Mouse (Mus musculus) adipocyte (in vitro differentiated cells): ENCODE measurements around the gene Rbsn.
A peak's percentile ranks its signal among the peaks of the same experiment; 100 is the strongest.

Experiments used
- DNase-seq: peaks from one replicate; pipeline ENCODE4 v3.0.0-alpha.2; 2016; ENCODE audit warnings: low spot score

Gene Rbsn

DNA sequence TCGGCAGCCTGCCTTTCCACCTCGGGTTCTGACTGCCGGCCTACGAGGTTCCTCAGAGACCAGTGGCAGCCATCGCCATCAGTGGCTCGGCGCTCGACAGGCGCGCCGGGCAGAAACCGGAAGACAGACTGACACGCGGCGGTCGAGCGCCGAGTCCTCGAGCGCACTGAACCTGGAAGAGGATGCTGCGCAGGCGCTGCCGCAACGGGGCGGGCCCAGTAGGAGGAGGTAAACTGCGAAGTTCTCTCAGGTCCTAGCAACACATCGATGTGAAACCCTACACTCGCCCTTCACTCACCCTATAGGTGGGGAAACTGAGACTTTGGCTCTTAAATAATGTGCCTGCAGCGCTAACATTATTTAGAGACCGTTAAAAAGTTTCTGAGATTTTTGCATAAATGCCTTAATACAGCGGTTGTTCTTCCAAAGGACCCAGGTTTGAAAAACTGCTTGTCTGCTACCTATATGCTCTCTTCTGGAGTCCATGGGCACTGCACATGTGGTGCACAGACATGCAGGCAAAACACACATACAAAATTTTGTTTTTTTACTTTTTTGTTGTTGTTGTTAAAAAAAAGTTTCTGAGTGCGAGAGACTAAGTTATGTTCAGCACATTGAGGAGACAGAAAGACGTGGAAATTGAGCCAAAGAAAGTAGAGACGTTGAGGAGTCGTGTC, at the start of gene Rbsn:
TSS of gene Rbsn (minus strand) at position 153 of the 677 bp plus-strand sequence.
- peak; percentile 93 for DNase-seq

- DNase-seq, result no peak
Measured at GRCm38 (mm10) chr6:92261162-92261843, 46.6 kb upstream of the Rbsn start.

GRCm38 (mm10) chr6:92255346-92255745, 40.6 kb upstream of the Rbsn start:
- DNase-seq, result no peak

DNA sequence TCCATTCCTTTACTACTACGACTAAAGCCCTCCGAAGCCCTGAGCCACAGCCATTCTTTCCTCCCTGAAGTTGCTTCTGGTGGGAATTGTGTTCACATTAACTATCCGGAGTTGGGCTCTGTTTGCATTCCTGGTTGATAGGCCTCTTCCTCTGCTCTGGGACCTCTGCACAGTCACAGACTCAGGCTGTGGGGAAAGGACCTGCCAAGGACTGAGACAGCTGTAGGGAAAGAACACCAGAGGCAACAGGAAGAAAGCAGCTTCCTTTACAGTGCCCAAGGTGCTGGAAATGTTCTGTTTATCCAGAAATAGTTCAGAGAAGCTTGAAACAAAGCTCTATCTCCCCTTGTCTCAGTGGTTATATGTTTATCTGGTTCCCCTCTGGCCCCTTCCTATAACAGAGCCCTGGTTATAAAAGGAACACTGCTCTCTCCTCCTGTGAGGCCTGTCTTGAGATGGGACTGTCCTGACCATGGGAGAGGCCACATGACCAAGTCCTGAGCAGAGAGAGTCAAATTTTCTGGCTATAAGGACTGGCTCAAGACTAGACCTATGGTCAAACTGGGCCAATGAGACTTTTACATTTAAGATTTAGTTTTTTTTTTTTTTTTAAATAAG, 38.6 kb upstream of the Rbsn start:
- no peak for DNase-seq

DNA sequence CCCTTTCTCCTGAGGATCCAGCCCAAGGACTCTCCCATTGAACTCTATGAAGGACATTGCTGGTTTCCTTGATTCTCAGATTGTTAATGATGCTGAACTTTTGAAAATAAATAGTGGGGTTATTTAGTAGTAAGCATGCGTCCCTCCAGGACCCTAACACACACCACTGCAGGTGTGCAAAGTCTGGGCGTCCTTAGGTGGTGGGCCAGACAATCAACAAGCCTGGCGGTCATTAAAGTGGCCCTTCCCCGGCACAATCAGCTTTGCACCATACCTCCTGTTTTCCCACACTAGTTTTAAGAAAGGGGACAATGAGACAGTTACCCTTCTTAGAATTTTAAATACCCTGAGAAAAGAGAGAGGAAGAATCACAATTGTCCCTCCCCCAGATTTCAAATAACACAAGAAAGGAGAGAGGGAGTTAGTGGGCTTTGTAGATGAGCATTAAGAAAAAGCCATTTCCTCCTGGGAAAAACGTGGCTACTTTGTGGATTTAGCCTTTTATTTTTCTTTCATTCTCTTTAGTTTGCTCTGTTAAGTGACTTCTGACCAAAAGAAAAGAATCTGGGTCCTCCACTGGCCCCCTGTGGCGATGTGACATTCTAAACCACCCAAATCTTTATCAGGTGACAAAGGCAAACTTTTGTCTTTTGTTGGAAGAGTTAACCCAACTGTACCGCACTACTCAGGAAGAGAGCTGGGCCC, 32.6 kb upstream of the Rbsn start:
- no peak for DNase-seq

- DNase-seq, result no peak
Measured at GRCm38 (mm10) chr6:92246335-92246734, 31.6 kb upstream of the Rbsn start.

DNA sequence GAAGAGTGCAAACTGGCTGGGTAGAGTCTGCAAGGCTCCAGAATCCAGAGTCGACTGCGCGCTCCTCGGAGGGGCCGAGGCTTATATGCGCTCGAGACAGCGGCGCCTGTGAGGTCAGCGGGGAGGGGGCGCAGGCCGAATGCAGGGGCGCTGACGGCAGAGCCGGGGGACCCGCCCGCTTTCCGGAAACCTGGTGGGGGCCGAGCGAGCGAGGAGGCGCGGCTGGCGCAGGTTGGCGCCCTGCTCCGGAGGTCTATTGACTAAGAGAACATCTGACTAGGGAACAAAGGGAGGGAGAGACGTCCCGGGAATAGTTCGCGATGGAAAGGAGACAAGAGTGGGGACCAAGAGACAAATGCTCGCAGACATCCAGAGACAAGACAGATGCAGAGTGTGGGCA, 29.9 kb upstream of the Rbsn start, which contains the start of gene Trh:
TSS of gene Trh (minus strand) at position 60 of the 400 bp plus-strand sequence.
- no peak for DNase-seq

DNA sequence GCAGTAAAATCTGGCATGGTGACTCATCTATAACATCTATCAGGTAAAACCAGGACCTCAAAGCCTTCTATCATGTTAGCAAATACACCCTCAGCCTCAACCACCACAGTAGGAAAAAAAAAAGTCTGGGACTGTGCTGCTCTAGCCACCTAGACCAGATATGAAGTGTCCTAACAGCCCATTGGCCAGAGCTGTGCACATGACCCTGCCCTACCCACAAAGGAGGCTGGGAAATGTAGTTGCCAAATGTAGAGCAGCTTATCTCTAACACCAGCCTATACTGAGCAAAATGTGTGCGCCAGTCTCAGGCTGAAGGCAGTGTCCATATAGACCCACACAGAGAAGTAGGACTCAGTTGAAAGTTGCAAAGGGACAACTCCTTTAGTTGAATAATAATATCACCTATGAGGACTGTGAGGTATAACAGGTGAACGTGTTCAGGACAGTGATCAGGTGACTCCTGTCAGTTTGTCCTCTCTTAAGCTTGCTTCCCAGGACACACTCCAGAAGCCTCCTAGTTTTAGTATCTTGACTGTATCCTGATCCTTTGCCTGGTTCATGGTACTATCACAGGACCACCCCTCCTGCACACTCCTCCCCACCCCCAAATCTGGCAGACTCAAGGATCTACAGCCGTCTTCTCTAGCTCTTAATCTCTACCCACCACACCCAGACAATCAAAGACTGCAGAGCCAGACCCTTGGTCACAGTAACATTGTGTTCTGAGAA, 26.6 kb upstream of the Rbsn start:
- DNase-seq, result peak; percentile 36

GRCm38 (mm10) chr6:92235036-92235435, 20.3 kb upstream of the Rbsn start:
- DNase-seq, result no peak

DNA sequence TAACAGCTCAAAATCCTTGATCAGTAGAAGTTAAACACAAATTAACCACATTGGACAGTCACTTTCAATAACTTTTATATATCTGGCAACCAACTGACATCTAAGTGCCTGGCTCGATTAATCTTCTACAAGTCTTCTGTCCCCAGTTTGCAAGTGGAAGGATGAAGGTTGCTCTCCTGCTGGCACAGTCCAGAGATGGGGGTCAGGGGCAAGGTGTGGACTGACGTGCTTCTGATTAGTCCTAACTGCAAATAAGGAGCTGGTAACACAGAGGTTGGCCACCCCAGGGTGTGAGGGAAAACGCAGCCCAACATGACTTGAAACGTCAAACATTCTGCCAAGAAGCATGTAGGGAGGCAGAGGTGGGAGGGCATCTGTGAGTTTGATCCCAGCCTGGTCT, 17.0 kb upstream of the Rbsn start:
- no peak for DNase-seq

DNA sequence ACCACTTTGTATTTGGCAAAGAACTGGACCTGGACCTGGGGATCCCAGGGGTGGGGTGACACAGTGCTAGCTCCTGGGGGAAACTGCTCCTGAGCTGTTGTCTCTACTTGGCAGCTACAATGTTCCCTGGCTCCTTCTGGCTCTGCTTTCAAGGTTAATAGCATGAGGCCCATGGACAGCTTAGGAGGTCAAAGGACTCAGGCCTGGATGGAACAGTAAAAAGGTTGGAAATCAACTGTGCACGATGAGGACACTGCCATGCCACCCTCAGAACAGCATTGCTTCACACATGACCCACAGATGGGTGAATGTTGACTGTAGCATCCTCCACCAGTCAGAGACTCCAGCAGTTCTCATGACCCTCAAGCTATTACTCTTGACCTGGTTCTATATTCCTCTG, 16.6 kb upstream of the Rbsn start:
- DNase-seq, result no peak

GRCm38 (mm10) chr6:92229586-92229985, 14.9 kb upstream of the Rbsn start:
- no peak for DNase-seq

DNA sequence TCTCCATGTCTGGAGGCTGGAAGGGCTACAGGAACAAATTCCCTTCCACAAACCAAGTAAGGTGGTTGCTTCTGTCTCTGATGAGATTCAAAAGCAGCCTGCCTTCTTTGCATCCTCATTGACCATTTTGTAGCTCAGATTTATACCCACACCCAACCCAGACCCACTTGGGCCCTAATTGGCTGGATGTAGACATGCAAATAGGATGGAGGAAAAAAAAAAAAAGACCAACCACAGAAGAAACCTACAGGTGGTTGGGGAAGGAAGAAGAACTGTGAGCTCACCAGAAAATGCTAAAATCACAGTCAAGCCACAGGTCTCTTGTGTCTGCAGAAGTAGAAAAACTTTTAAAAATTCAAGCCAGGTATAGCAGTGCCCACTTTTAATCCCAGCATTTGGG, 14.4 kb upstream of the Rbsn start:
- no peak for DNase-seq

GRCm38 (mm10) chr6:92224981-92225380, 10.3 kb upstream of the Rbsn start:
- DNase-seq, result no peak

DNA sequence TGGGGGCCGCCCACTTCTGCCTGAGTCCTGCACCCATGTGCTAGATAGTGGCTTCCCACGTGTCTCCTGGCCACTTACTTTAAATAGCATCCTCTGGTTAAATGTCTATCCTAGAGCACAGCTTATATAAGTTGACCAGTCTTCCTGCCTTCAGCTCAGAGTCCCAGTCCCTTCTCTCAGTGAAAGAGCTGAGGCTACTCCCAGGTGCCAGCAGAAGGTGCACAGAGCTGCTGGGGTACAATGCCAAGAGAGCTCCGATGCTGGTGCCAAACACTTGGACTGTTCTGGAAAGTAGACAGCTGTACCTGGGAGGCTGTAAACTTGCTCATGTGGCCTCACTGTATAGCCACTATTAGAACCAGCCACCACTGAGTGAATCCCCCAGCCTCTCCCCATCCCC, 7.3 kb upstream of the Rbsn start:
- no peak for DNase-seq

- no peak for DNase-seq
Measured at GRCm38 (mm10) chr6:92221604-92222003, 6.9 kb upstream of the Rbsn start.

DNA sequence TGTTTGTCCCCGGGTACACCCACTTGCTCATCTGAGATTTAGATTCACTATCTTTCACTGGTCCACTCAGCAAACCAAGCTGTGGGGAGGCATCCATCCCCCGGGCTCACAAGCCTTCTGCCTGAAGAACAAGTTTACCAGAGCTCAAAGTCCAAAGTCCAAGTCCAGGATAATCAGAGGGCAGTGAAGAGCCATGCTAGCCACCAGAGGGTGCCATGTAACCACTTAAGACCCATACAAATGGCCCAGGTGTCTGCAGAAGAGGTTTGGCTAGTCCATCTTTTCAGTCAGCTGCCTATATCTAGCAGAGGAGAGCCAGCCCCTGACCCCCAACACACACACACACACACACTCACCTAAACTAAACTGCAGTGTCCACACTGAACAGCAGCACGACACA, 4.7 kb upstream of the Rbsn start:
- DNase-seq, result peak; percentile 78

GRCm38 (mm10) chr6:92214055-92214772, 511 bp downstream of the Rbsn start:
- DNase-seq, result peak; percentile 27

DNA sequence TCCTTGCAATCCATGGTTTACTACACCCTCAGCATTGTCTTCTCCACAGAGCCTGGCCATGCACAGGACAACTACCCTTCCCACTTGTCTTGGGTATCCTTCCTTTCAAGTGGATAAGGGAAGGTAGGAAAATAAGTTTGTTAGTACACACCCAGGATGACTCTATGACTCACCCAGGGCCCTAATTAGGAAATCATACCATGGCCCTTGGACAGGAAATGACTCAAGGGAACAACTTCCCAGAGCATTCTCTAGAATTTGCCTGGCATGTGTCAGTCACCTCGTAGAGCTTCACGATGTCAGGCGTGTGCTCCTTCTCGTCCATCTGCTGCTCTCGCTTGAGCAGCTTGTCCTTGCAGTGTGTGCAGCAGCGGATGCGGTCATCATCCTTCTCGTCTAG, 15.3 kb downstream of the Rbsn start:
- DNase-seq, result no peak

- peak; percentile 43 for DNase-seq
Measured at GRCm38 (mm10) chr6:92184178-92184577, 30.5 kb downstream of the Rbsn start.

DNA sequence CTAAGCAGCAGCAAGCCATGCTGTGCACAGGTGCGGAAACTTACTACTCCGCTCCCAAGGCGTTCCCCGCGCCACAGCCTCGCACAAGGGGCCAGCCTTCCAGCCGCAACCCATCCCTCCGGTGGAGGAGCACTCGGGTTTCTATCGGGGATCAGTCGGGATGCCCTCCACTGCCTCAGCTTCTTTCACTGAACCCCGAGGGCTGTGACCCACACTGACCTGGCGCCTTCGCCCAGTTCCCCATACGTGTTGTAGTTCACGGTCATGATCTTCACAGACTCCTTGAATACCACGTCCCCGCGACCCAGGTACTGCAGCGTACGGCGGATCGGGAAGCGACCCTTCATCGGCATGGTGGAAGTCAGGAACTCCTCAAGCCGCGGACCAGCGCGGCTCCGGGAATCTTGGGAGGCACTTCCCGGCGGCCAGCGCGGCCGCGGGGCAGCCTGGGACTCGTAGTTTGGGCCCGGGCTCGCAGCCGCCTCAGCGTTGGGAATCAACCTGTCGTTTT, 31.0 kb downstream of the Rbsn start, which contains the start of gene Mrps25:
TSS of gene Mrps25 (minus strand) at position 413 of the 511 bp plus-strand sequence.
- DNase-seq, result peak; percentile 76
